Mouse (Mus musculus): ENCODE results near the gene Ksr2.

- TF ChIP-seq EP300 (optimal IDR thresholded peaks at IDR 0.05) (no peak), CTCF (IDR thresholded peaks at IDR 0.05; ENCODE audit: low read depth) (no peak)
Observed at GRCm38 (mm10) chr5:117678371-117678770, 264.6 kb downstream of the Ksr2 start.
